Mouse (Mus musculus): ENCODE results near the gene Camkv.
A peak's percentile ranks its signal among the peaks of the same experiment; 100 is the strongest.

The Camkv gene

GRCm38 (mm10) chr9:107966676-107967075, 31.2 kb downstream of the Camkv start:
- DNase-seq = no peak

GRCm38 (mm10) chr9:107967437-107967836, 32.0 kb downstream of the Camkv start:
- no peak for DNase-seq

GRCm38 (mm10) chr9:107968531-107968930, 33.1 kb downstream of the Camkv start:
- no peak for DNase-seq

- DNase-seq = no peak
Observed at GRCm38 (mm10) chr9:107970311-107970710, 34.8 kb downstream of the Camkv start.

- no peak for DNase-seq
Observed at GRCm38 (mm10) chr9:107971690-107972541, 36.4 kb downstream of the Camkv start.

- no peak for DNase-seq
Observed at GRCm38 (mm10) chr9:107974491-107975171, 39.2 kb downstream of the Camkv start.

GRCm38 (mm10) chr9:107975399-107976386, 40.2 kb downstream of the Camkv start, which contains the start of gene Uba7:
Gene Uba7 (plus strand): TSS chr9:107975505.
- DNase-seq = peak; percentile 61

GRCm38 (mm10) chr9:107978815-107979214, 43.3 kb downstream of the Camkv start:
- no peak for DNase-seq

- DNase-seq = peak; percentile 28
Observed at GRCm38 (mm10) chr9:107981684-107982605, 46.5 kb downstream of the Camkv start.

- peak; percentile 76 for DNase-seq
Observed at GRCm38 (mm10) chr9:107982681-107983346, 47.3 kb downstream of the Camkv start, which contains the start of gene Gm20661. Gene Gm20661 (plus strand): TSS chr9:107983058.

GRCm38 (mm10) chr9:107983421-107983890, 48.0 kb downstream of the Camkv start:
- peak; percentile 54 for DNase-seq

GRCm38 (mm10) chr9:107984052-107984753, 48.7 kb downstream of the Camkv start:
- DNase-seq = peak; percentile 22

- no peak for DNase-seq
Observed at GRCm38 (mm10) chr9:107984754-107985055, 49.2 kb downstream of the Camkv start.

GRCm38 (mm10) chr9:107985131-107986119, 50.0 kb downstream of the Camkv start, which contains the start of gene Inka1:
Gene Inka1 (minus strand): TSS chr9:107985879.
- peak; percentile 95 for DNase-seq

- DNase-seq = peak; percentile 85
Observed at GRCm38 (mm10) chr9:107986376-107986775, 50.9 kb downstream of the Camkv start.

- DNase-seq = no peak
Observed at GRCm38 (mm10) chr9:107987950-107988349, 52.5 kb downstream of the Camkv start.

GRCm38 (mm10) chr9:107992197-107992596, 56.7 kb downstream of the Camkv start, which contains the start of gene Cdhr4:
Gene Cdhr4 (plus strand): TSS chr9:107992497.
- DNase-seq = no peak

- peak; percentile 52 for DNase-seq
Observed at GRCm38 (mm10) chr9:107993013-107993412, 57.5 kb downstream of the Camkv start.

GRCm38 (mm10) chr9:107994464-107994863, 59.0 kb downstream of the Camkv start:
- no peak for DNase-seq

Data from thymus, postnatal 25 days (tissue).